Mouse (Mus musculus): Measurements from ENCODE around the gene Eipr1.
"Not testable (repeated sequence)": the region's sequence is repeated elsewhere in the genome, so short reads cannot be mapped to it uniquely, and the experiment has no call there.

Gene Eipr1

DNA sequence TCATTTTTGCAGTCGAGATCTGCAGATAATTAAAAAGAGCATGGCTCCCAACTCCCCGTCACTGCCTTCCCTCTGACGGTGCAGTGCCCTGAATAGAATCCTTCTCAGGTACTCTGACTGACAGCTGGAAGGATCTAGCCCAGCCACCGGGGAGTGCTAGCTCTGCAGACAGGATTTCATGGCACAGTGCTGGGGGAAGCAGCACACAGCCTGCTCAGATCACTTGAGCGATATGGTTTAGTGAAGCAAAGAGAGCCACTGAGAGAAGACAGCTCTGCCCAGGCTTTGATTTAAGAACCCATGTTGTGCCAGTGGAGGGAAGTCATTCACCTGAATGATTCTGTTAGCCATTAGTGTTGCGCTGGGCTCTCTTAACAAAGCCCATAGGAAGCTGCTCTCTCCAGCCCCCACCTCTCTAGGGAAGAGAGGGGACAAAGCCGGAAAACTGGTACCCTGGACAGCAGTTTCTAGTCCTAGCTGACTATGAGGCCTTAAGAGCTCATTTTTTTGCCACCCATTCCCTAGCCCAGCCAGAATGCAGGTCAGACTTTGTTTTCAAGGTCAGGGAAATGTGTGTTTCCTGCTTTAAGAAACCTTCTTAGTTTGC lies 137.6 kb downstream of the Eipr1 start:
- DNase-seq (ENCODE audit: low spot score), result no peak

DNA sequence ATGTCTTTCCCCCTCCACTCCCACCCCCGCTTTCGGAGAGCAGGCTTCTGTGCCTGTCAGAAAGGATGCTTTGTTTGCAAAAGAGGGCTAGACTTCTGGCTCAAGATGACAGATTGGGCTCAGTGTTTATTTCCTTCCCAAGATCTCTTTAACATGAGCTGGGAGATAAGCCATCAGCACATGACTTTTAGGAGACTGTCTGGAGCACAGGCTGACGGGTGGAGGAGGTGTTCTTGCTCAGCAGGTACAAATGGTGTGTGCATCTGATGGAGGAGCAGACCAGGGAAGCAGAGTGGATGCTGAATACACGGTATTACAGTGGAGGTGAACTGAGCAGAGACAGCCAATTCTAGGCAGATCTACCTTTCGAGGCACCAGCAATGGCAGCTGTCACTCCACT lies 139.9 kb downstream of the Eipr1 start:
- no peak for DNase-seq (ENCODE audit: low spot score)

DNA sequence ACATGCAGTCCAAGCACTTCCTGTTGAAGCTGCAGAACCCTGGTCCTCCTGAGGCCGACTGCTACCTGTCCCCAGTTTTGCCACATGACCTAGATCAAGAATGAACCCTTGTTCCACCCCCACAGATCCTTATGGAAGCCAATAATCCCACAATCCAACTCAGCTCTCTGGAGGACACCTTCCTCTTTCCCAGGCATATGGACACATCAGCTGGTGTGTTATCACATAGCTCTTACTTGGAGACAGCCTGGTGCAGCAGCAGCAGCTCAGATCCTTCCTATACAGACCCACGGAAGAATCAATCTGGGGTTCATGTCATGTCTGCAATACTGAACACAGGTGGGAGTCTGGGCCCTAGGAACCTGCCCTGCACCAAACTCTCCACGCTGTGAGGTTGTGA lies 145.0 kb downstream of the Eipr1 start:
- no peak for DNase-seq (ENCODE audit: low spot score)

DNA sequence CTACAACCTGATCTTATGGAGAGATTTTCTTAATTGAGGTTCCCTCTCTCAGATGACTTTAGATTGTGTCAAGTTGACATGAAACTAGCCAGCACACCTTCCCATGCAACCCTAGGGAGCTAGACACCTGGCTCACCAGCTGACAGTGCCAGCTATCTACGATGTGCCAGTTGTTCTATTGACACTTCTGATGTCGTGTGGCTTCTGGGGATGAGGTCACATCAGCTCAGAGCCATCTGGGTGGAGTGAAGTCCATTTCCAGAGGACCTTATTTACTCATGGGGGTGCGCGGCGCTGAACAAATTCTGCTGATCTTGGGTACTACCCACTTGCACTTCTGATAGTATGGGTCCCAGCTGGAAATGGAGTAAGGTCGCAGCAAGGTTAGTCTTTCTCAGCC lies 146.7 kb downstream of the Eipr1 start:
- DNase-seq (ENCODE audit: low spot score), result no peak

DNA sequence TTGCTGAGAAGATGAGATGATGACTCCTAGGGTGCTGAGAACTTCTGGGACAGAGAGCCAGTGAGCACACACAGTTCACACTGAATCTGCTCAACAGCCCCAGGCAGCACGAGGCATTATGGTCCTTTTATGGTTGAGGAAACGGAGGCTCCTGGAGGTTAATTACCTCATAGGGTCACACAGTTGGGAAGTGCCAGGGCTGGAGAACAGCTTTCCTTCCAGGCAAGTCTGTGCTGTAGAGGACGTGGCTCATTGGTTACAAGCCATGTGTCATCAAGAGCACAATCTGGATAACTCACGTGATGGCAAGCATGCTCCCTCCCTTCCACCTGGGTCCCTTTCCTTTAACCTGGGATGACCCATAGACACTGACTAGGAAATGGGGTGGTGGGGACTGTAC lies 148.1 kb downstream of the Eipr1 start:
- no peak for DNase-seq (ENCODE audit: low spot score)

DNA sequence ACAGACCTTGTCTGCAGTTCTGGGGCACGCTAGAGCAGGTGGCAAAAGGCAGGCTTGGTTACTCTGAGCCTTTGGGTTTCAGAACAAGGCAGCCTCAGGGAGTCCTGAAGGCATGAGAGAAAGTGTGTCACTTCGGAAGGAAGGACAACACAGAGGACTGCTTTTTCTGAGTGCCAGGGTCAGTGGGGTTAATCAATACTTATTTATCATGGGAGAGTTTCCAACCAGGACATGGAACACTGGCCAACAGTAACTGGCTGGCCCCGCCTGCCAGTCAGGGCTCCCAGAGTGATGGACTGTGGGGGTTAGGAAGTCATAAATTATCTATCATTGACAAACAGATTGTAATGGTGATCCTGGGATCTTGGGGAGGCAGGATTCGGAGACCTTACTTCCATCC lies 148.7 kb downstream of the Eipr1 start:
- DNase-seq (ENCODE audit: low spot score), result no peak

DNA sequence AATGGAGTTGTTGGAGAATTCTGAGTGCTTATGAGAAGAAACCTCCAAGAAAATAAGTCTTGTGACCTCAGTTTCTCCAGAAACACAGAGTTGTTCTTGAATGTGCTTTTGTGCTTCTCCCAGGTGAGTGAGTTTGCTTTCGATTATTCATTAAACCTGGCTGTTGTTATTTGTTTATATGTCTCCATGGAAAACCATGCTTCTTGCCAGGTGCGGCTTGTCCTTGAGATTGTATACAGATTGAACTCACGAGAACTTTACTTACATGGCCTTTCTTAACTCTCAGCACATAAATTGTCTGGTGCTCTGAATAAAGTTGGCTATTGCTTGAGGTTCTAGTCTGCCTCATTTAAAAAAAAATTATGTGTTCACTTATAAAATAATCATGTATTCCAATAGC lies 150.5 kb downstream of the Eipr1 start:
- DNase-seq (ENCODE audit: low spot score), result no peak

DNA sequence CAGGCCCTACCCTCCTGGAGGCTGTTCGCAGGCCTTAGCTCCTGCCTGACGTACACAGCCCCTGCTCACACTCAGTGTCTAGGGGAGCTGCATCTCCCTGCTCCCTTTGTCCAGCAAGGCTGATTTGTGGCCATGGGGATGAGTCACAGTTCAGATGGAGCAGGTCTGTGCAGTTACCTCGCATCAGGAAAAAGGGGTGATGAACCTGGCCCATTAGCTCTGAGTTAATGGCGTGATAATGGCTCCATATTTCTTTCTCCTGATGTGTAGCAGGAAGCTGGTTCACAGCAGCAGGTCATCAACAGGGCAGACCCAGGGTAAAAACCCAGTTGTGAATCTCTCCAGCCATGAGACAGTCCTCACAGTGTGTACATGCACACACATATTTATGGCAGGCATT lies 151.5 kb downstream of the Eipr1 start:
- no peak for DNase-seq (ENCODE audit: low spot score)

DNA sequence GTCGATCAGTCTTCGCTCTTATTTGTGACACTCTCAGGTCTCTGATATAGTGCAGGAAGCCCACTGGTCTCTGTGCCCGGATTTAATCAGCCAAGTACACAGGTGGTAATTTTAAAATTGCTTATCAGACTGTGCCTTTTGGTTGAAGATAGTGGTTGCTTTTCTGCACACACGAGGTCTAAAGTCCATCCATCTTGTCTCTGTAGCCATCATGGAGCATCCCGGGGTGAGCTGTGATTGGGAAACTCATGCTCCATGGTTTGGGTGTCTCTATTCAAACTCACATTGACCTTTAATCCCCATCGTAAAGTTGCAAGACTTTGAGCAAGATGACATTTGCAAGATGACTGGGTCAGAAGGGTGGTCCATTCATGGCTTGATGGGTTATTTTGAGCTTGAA lies 153.9 kb downstream of the Eipr1 start:
- no peak for DNase-seq (ENCODE audit: low spot score)

DNA sequence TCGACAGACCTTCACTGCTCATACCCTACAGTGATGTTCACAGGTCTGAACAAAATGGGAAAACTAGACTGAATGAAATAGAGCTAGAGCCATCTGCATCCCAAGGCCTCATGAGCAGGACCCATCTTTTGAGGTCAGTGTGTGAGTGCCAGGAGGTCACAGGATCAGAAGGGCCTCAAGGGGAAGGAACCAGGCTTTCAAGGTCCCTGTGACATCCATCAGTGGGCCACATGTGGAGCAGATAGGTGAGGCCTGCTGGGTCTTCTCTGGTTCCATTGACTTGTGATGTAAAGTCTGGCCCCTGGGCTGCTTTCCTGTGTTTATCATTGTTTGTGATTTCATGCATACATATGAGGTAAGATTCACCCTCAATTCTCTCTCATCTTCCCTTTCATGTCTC lies 154.4 kb downstream of the Eipr1 start:
- DNase-seq (ENCODE audit: low spot score), result no peak

DNA sequence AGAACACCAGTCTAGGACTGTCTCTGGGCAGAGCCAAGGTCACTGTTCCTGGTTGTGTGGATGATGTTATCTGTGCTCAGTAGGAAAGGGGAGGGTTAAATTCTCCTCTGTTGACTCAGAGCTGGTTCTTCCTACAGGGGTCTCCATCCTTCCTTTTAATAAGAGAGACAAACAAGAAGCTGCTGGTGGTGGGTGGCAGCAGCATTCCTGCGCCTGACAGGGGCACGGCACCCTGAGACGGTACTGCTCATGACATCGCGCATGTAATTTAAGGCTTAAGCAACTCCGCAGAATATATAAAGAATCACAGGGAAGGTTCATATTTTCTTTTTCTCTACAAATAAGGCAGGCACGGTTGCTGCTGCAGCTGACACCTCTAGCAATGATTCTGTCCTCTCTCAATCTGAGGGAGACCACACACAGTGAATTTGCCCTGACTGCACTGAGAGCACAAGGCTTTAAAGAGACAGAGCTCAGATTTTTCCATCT lies 155.2 kb downstream of the Eipr1 start:
- DNase-seq (ENCODE audit: low spot score), result no peak

DNA sequence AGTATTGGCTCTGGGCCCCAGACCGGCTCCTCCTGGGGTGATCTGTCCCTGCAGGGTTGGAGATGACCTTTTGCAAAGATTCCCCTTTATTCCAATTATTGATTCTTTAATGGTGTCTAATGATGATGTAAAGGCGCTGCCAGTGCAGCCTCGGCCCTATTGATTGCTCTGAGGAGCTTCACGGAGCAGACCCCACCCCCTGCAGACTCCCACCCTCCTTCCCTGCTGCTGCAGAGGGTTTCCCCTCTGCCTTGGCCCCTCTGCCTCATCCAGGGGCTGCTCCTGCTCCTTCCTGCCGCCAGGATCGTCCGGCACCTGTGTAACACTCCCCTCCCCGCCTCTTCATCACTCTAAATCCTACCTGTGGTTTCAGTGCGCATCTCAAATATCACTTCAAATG lies 156.2 kb downstream of the Eipr1 start:
- DNase-seq (ENCODE audit: low spot score), result no peak

DNA sequence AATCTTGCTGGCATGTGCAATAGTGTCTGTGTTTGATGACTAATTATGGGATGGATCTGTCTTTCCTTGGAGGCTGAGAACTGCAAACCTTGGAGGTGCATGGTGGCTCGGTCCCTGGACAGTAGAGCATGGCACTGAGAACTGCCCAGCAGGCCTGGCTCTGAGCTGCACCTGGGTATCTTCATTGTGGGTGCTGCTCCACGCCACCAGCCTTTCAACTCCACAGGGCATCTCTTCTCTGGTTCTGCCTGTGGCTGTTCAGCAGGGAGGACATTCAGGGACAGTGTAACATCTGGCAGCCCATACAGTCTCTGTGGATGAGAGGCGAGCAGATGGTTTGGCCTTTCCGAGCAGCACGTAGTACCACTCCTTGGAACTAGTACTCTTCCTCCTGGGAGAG lies 158.2 kb downstream of the Eipr1 start:
- DNase-seq (ENCODE audit: low spot score), result no peak

DNA sequence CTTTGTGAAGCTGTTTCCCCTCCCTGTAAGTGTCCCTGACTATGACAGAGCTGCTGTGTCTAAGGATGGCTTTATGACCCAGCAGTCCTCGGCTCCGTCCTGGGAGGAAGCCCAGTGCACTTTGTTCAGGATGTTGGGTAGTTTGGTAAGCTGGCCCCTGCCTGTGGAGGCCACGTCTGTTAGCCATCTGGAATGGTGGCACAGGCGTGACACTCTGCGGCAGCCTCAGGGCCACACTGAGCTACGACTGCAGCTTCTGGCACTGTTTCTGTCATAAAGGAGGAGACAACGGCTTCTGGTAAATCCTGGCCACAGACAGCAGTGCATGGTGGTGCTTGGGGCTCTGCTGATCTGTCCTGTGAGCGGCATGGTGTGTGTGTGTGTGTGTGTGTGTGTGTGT lies 159.0 kb downstream of the Eipr1 start:
- no peak for DNase-seq (ENCODE audit: low spot score)

DNA sequence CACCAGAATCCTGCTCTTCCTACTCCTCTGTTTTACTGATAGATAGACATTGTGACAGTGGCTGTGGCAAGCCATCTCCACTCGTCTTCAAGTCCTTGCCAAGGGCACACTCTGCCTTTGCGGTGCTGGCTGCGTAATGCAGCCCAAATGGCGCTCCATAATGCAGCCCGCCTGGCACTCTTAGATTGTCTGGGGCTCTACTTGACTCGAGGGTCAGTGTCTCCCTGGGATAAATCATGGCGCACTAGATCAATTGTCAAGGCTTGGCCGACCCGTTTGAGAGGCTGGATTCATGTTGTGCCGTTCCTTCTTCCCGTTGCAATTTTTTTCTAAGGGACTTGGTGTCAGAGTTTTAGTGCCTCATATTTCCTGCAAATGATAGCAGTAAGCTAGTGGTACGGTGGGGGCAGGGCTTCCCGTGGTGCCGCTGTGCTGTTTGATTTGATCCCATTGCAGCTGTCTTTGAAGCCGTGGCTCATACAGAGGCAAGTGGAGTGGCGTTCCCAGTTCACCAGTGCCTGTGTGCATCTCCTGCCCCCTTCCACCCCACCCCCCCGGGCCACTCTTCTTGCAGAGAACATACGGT lies 160.8 kb downstream of the Eipr1 start:
- DNase-seq (ENCODE audit: low spot score), result no peak

DNA sequence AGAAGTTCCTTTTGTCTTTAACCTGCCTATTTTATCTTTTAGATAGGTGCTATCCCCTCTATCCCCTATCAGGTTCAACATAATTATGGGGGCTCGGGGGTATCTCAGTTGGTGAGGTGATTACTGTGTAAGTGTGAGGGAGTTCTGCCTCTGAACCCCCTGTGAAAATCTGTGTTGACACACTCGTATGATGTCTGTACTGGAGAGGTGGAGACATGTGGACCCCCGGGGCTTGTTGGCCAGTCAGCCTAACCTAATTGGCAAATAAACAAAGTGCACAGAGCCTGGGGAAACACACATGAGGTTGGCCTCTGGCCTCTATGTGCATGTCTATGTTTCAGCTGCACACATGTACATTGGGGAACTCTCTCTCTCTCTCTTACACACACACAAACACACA lies 161.5 kb downstream of the Eipr1 start:
- DNase-seq (ENCODE audit: low spot score), result no peak

DNA sequence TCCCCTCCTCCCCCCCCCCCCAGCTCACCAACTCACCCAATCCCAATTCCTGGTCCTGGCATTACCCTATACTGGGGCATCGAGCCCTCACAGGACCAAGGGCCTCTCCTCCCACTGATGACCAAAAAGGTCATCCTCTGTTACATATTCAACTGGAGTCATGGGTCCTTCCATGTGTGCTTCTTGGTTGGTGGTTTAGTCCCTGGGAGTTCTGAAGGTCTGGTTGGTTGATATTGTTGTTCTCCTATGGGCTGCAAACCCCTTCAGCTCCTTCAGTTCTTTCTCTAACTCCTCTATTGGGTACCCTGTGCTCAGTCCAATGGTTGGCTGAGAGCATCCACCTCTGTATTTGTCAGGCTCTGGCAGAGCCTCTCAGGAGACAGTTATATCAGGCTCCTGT lies 162.5 kb downstream of the Eipr1 start:
- DNase-seq (ENCODE audit: low spot score), result not testable (repeated sequence)
